Mouse (Mus musculus) 3134 (cell line): ENCODE results near the gene Mrpl24.
"Not testable (repeated sequence)": the region's sequence is repeated elsewhere in the genome, so short reads cannot be mapped to it uniquely, and the experiment has no call there.

Experiments used
- DNase-seq: peaks from one replicate; pipeline ENCODE4 v3.0.0-alpha.2; 2011; ENCODE audit warnings: low spot score; ENCODE audit not compliant: insufficient read length; ENCODE audit errors: extremely low read depth

The Mrpl24 gene

DNA sequence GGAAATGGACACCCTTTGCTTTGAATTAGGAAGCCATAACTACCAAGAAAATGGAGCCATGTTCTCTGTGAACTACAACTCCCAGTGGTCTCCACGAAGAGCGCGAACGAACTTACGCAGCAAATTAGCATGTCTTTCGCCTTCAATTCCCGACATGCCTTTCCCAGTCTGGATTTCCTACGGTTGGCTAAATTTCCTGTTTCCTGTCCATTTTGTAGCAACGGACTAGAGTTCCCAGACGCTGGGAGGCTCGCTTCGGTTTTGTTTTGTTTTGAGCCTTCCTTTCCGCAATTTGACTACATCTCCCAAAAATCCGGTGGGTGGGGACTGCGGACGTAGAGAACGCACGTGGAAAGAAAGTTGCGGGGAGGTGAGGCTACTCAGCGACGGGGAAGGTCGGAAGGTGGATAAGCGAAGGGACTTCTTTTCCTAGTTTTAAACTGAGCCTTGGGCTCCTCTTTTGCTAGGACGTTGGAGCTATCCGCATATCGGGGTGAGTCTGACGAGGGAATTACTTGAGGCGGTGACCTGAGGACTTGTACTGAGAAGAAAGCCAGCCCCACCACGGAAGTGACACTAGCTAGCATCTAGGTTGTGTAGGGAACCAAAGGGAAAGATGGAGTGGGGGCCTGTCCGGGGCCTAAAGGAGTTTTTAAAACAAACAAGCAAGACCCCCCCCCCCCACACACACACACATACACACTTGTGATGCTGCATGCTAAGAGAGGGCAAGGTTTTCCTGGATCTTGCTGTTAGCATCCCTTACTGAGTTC, at the start of gene Mrpl24:
Mrpl24 (plus strand) TSS at position 171 of the 773 bp plus-strand sequence.
- DNase-seq, result peak; percentile 76

GRCm38 (mm10) chr3:87877730-87878129, 41.6 kb upstream of the Mrpl24 start:
- DNase-seq, result no peak

DNA sequence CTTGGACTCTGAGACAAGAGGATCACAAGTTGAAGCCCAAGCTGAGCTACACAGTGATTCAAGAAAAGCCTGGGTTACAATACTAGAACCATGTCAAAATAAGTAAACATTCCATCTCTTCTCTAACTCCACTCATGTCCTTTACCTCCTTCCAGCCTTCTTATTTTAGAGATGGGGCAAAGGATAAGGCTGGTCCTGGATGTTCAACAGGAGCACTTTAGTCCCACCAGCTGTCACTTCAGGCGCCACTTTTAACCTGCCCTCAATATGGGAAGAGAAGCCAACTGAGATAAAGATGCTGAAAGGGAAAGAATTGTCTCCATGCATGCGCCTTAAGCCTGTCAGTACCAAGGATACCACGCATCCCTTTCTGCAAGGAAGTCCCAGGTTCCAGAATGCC, 35.0 kb upstream of the Mrpl24 start:
- DNase-seq, result no peak

GRCm38 (mm10) chr3:87884708-87885251, 34.5 kb upstream of the Mrpl24 start:
- DNase-seq, result no peak

DNA sequence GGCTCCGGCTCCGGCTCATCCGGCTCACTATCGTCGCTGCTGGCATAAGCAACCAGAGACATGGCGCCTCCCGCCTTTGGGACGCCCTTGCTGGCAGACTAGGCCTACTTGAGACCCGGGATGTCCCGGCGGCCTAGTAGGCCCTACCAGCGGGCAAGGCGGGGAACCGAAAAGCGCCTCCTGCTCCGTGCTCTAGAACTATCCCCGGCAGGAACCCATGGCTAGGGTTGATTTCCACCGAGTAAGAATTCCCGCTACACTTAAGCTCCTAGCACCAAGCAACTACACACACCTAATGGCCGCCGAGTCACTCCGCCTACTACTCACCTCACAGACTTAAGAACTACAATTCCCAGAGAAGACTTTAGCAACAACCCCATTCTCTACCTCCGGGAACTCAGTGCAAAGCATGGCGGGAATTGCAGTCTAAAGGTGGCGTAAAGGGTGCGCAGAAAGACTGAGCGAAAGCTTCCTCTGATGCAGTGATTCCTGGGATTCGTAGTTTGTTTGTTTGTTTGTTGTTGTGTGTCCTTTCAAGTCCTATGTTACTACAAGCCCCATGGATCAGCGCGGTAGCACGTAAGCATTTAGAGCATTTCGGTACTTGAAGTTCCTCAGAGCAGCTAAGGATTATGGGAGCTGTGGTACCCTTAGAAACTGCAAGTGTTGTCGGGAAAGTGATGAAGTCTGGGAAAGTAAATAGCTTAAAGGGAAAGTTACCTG, 33.9 kb upstream of the Mrpl24 start, which contains the start of gene Prcc:
Prcc (minus strand) TSS at position 328 of the 723 bp plus-strand sequence.
- DNase-seq, result peak; percentile 97

- DNase-seq, result no peak
Observed at GRCm38 (mm10) chr3:87886004-87886365, 33.3 kb upstream of the Mrpl24 start.

- DNase-seq, result no peak
Observed at GRCm38 (mm10) chr3:87886416-87886815, 32.9 kb upstream of the Mrpl24 start.

DNA sequence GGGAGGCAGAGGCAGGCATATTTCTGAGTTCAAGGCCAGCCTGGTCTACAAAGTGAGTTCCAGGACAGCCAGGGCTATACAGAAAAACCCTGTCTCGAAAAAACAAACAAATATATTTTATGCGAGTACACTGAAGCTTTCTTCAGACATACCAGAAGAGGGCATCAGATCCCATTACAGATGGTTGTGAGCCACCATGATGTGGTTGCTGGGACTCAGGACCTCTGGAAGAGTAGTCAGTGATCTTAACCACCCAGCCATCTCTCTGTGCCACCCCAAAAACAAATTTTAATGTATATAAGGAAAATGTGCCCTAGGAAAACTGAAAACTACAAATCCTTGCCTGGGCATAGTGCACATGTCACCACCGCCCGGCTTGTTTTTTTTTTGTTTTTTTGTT, 31.9 kb upstream of the Mrpl24 start:
- peak; percentile 16 for DNase-seq

GRCm38 (mm10) chr3:87891481-87891880, 27.8 kb upstream of the Mrpl24 start:
- DNase-seq, result no peak

GRCm38 (mm10) chr3:87893367-87893905, 25.9 kb upstream of the Mrpl24 start:
- no peak for DNase-seq

DNA sequence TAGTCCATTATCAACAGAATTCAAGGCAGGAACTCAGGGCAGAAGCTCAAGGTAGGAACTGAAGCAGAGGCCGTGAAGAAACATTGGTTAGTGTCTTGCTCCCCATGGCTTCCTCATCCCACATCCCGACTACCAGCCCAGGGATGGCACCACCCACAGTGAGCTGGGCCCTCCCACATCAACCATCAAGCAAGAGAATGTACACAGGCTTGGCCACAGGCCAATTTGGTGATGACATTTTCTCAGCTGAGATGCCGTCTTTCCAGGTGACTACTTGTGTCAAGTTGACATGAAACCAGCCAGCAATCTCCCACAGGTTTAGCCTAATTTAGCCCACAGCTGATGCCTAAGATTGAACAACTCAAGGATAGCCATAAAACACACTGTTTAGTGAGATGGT, 20.0 kb upstream of the Mrpl24 start:
- DNase-seq, result no peak

- DNase-seq, result no peak
Observed at GRCm38 (mm10) chr3:87899776-87900175, 19.5 kb upstream of the Mrpl24 start.

GRCm38 (mm10) chr3:87901036-87901624, 18.2 kb upstream of the Mrpl24 start:
- DNase-seq, result no peak

DNA sequence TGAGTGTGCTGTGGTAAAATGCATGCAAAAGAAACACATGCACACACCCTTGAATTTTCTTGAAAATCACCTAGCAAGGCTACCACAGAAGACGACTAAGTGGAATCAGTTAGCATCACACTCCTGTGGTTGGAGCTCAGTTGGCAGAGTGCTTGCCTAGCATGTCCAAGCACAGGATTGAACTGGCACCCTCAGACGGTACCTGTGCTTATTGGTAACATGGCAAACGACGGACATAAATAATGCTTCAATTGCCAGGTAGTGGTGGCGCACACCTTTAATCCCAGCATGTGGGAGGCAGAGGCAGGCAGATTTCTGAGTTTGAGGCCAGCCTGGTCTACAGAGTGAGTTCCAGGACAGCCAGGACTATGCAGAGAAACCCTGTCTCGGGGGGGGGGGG, 17.3 kb upstream of the Mrpl24 start:
- DNase-seq, result not testable (repeated sequence)

- DNase-seq, result no peak
Observed at GRCm38 (mm10) chr3:87903821-87904220, 15.5 kb upstream of the Mrpl24 start.

- peak; percentile 99 for DNase-seq
Observed at GRCm38 (mm10) chr3:87905880-87906485, 13.3 kb upstream of the Mrpl24 start, which contains the start of gene Hdgf. Hdgf (plus strand) TSS chr3:87906321.

DNA sequence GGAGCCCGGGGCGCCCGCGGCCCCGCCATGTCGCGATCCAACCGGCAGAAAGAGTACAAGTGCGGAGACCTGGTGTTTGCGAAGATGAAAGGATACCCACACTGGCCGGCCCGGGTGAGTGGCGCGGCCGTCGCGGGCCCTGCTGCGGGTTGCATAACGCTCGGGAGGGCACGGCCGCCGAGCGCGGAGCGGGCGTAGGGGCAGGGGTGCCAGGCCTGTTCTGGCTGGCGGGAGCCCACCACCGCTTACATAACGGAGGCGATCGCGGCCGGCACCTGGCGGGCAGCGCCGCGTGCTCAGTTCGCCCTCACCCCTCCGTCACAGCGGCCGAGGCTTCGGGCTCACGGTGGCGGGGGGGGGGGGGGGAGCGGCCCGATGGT, 12.7 kb upstream of the Mrpl24 start:
- DNase-seq, result peak; percentile 61

GRCm38 (mm10) chr3:87906981-87907857, 12.1 kb upstream of the Mrpl24 start:
- DNase-seq, result peak; percentile 66

DNA sequence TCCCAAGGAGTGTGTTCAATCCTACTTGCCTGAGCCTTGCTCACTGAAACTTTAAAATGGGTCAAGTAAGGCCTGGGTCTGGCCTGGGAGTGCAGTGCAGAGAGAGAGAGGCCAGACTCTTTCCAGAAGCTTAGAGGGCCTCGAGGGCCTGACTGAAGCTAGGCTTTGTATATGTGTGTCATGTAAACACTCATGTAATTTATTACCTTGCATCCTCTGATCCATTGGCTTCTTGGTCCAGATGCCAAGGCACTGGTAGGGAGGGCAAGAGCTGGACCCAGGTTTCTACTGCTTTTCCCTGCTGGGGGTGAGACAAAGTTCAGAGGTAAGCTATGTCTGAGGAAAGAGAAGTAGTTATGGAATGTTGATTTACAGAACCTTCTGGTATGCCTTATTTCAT, 11.4 kb upstream of the Mrpl24 start:
- DNase-seq, result no peak

DNA sequence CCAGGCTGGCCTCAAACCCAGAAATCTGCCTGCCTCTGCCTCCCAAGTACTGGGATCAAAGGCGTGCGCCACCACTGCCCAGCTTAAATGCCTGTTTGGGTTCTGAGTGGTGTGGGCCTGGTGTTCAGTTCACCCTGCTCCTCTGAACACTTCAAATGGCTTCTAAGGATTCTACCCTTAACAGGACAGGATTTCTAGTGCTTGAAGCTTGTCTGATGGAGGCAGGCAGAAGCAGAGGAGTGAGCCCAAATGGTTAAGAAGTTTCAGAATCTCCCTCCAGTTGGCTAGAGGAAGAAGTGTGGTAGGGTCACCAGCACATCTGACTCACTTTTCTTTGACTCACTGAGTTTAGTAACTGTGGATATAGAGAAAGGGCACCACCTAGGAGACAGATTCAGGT, 9.9 kb upstream of the Mrpl24 start:
- peak; percentile 36 for DNase-seq
